Mouse (Mus musculus): ENCODE measurements around the gene Ube2ql1.

Gene Ube2ql1

GRCm38 (mm10) chr13:69739759-69740135 lies at the start of gene Ube2ql1:
Gene Ube2ql1 (minus strand): TSS chr13:69739889.
- DNase-seq = peak; percentile 97

GRCm38 (mm10) chr13:69788704-69789103 lies 49.0 kb upstream of the Ube2ql1 start:
- DNase-seq = no peak

- DNase-seq = peak; percentile 77
Measured at GRCm38 (mm10) chr13:69778221-69778620, 38.5 kb upstream of the Ube2ql1 start.

- DNase-seq = peak; percentile 70
Measured at GRCm38 (mm10) chr13:69772358-69772757, 32.7 kb upstream of the Ube2ql1 start.

GRCm38 (mm10) chr13:69770538-69771456 lies 31.1 kb upstream of the Ube2ql1 start:
- peak; percentile 75 for DNase-seq

- no peak for DNase-seq
Measured at GRCm38 (mm10) chr13:69768152-69768551, 28.5 kb upstream of the Ube2ql1 start.

- DNase-seq = no peak
Measured at GRCm38 (mm10) chr13:69764646-69765045, 25.0 kb upstream of the Ube2ql1 start.

- peak; percentile 96 for DNase-seq
Measured at GRCm38 (mm10) chr13:69761393-69761792, 21.7 kb upstream of the Ube2ql1 start.

- DNase-seq = no peak
Measured at GRCm38 (mm10) chr13:69758979-69759378, 19.3 kb upstream of the Ube2ql1 start.

- DNase-seq = no peak
Measured at GRCm38 (mm10) chr13:69752875-69753274, 13.2 kb upstream of the Ube2ql1 start.

- no peak for DNase-seq
Measured at GRCm38 (mm10) chr13:69751510-69751909, 11.8 kb upstream of the Ube2ql1 start.

GRCm38 (mm10) chr13:69748756-69749155 lies 9.1 kb upstream of the Ube2ql1 start:
- DNase-seq = no peak

- DNase-seq = peak; percentile 94
Measured at GRCm38 (mm10) chr13:69740331-69741285, 919 bp upstream of the Ube2ql1 start.

- no peak for DNase-seq
Measured at GRCm38 (mm10) chr13:69739091-69739758, 464 bp downstream of the Ube2ql1 start.

- DNase-seq = no peak
Measured at GRCm38 (mm10) chr13:69738461-69738971, 1.2 kb downstream of the Ube2ql1 start.

GRCm38 (mm10) chr13:69737444-69738185 lies 2.1 kb downstream of the Ube2ql1 start:
- DNase-seq = no peak

- peak; percentile 94 for DNase-seq
Measured at GRCm38 (mm10) chr13:69732636-69733035, 7.1 kb downstream of the Ube2ql1 start.

GRCm38 (mm10) chr13:69725376-69725775 lies 14.3 kb downstream of the Ube2ql1 start:
- DNase-seq = no peak

- DNase-seq = no peak
Measured at GRCm38 (mm10) chr13:69721141-69721540, 18.5 kb downstream of the Ube2ql1 start.

- DNase-seq = no peak
Measured at GRCm38 (mm10) chr13:69717860-69718598, 21.7 kb downstream of the Ube2ql1 start.

- DNase-seq = no peak
Measured at GRCm38 (mm10) chr13:69708236-69708635, 31.5 kb downstream of the Ube2ql1 start.
